Mouse (Mus musculus) CH12.LX (cell line): ENCODE results near the gene Traf5. TPM values are rescaled to one million over a fixed set of nuclear protein-coding genes. Genes with fewer than 3 reads are reported as not detected.

ENCODE experiments used
- DNase-seq: peaks from one replicate; pipeline ENCODE4 v3.0.0-alpha.2; 2013; ENCODE audit errors: extremely low read depth
- H3K27ac ChIP-seq: 2 replicates; pipeline ENCODE4 v1.5.1; 2012; ENCODE audit warnings: low read depth, mild to moderate bottlenecking, control low read depth, moderate library complexity; ENCODE audit not compliant: insufficient read depth
- H3K27me3 ChIP-seq: replicated peaks from 2 replicates; pipeline ENCODE3; 2012; ENCODE audit warnings: inconsistent platforms
- H3K36me3 ChIP-seq, 2 experiments: replicated peaks in 1 of 2; 2 replicates each; pipeline versions ENCODE3 to v1.6.1; 2012; ENCODE audit warnings: inconsistent platforms in 1 of 2, low read length in 1 of 2, mild to moderate bottlenecking in 1 of 2, mixed read lengths in 1 of 2, moderate library complexity in 1 of 2; ENCODE audit not compliant: control insufficient read depth in 1 of 2, insufficient read depth in 1 of 2
- H3K4me1 ChIP-seq, 2 experiments: 2 replicates each; pipeline ENCODE4 v1.6.1; 2012; ENCODE audit warnings: inconsistent platforms in 1 of 2, moderate library complexity in 1 of 2; ENCODE audit not compliant: insufficient read depth in 2 of 2, control insufficient read depth in 1 of 2
- H3K4me2 ChIP-seq: 2 replicates; pipeline ENCODE4 v1.6.1; 2012; ENCODE audit warnings: low read depth, mild to moderate bottlenecking, control low read depth; ENCODE audit not compliant: poor library complexity, insufficient read depth, severe bottlenecking
- H3K4me3 ChIP-seq, 3 experiments: fragments of 150-350 bp in 1 of 3; sonication (generic) in 1 of 3; replicated peaks in 1 of 3; 2 replicates each; pipeline versions ENCODE3 to v1.5.1; 2011 to 2012; ENCODE audit warnings: low read depth in 2 of 3, low read length in 2 of 3, mild to moderate bottlenecking in 2 of 3, moderate library complexity in 2 of 3, control low read depth in 1 of 3, improper control_type of control experiment in 1 of 3, inconsistent platforms in 1 of 3, mixed read lengths in 1 of 3; ENCODE audit not compliant: poor library complexity in 1 of 3
- H3K79me2 ChIP-seq: replicated peaks from 2 replicates; pipeline ENCODE4 v1.6.1; 2012; ENCODE audit warnings: mild to moderate bottlenecking, moderate library complexity; ENCODE audit not compliant: control insufficient read depth, poor library complexity, insufficient read depth, severe bottlenecking; ENCODE audit errors: extremely low read depth
- H3K9ac ChIP-seq: 2 replicates; pipeline ENCODE4 v1.6.1; 2012; ENCODE audit warnings: low read depth, mild to moderate bottlenecking, control low read depth, moderate library complexity; ENCODE audit not compliant: insufficient read depth
- H3K9me3 ChIP-seq: replicated peaks from 2 replicates; pipeline ENCODE3; 2012; ENCODE audit warnings: low read length, inconsistent platforms, mixed read lengths
- CHD1 ChIP-seq: IDR thresholded peaks from 2 replicates; pipeline ENCODE4 v1.6.1; 2012; ENCODE audit warnings: low read depth, low read length, improper control_type of control experiment, inconsistent platforms
- CHD2 ChIP-seq: IDR thresholded peaks from 2 replicates; pipeline ENCODE4 v1.6.1; 2011; ENCODE audit warnings: low read length, improper control_type of control experiment
- CTCF ChIP-seq, 2 experiments: IDR thresholded peaks in 1 of 2; conservative IDR thresholded peaks in 1 of 2; 2 replicates each; pipeline ENCODE4 v1.5.1; 2011 to 2012; ENCODE audit warnings: low read depth in 2 of 2, low read length in 2 of 2, improper control_type of control experiment in 1 of 2, inconsistent platforms in 1 of 2, mild to moderate bottlenecking in 1 of 2, moderate library complexity in 1 of 2
- EP300 ChIP-seq: IDR thresholded peaks from 2 replicates; pipeline ENCODE4 v1.6.1; 2011; ENCODE audit warnings: low read length, improper control_type of control experiment
- HCFC1 ChIP-seq: IDR thresholded peaks from 2 replicates; pipeline ENCODE4 v1.6.1; 2012; ENCODE audit warnings: low read depth, mild to moderate bottlenecking, inconsistent platforms, low read length, improper control_type of control experiment
- JUN ChIP-seq: IDR thresholded peaks from 2 replicates; pipeline ENCODE4 v1.6.1; 2011; ENCODE audit warnings: low read depth, mild to moderate bottlenecking, low read length, improper control_type of control experiment, moderate library complexity; ENCODE audit not compliant: insufficient read depth
- JUND ChIP-seq: conservative IDR thresholded peaks from 2 replicates; pipeline ENCODE4 v1.6.1; 2011; ENCODE audit warnings: low read depth, low read length, improper control_type of control experiment
- MAFK ChIP-seq: IDR thresholded peaks from 2 replicates; pipeline ENCODE4 v1.6.1; 2011; ENCODE audit warnings: low read length, improper control_type of control experiment; ENCODE audit not compliant: insufficient replicate concordance
- MAX ChIP-seq: IDR thresholded peaks from 2 replicates; pipeline ENCODE4 v1.6.1; 2011; ENCODE audit warnings: low read length, improper control_type of control experiment
- MEF2A ChIP-seq: IDR thresholded peaks from 2 replicates; pipeline ENCODE4 v1.6.1; 2014; ENCODE audit warnings: low read depth, mild to moderate bottlenecking, inconsistent platforms, low read length, improper control_type of control experiment, borderline replicate concordance
- NRF1 ChIP-seq: IDR thresholded peaks from 2 replicates; pipeline ENCODE4 v1.6.1; 2014; ENCODE audit warnings: low read depth, mild to moderate bottlenecking, inconsistent platforms, low read length, improper control_type of control experiment, moderate library complexity
- PAX5 ChIP-seq: IDR thresholded peaks from 2 replicates; pipeline ENCODE4 v1.6.1; 2012; ENCODE audit warnings: low read length, inconsistent platforms, mixed read lengths
- POLR2A ChIP-seq: IDR thresholded peaks from 2 replicates; pipeline ENCODE4 v1.6.1; 2011; ENCODE audit warnings: low read depth, mild to moderate bottlenecking, improper control_type of control experiment, low read length
- POLR2AphosphoS2 ChIP-seq: IDR thresholded peaks from 2 replicates; pipeline ENCODE4 v1.6.1; 2011; ENCODE audit warnings: low read depth, low read length, improper control_type of control experiment
- RAD21 ChIP-seq: IDR thresholded peaks from 2 replicates; pipeline ENCODE4 v1.6.1; 2011; ENCODE audit warnings: low read depth, mild to moderate bottlenecking, low read length, improper control_type of control experiment, moderate library complexity
- RCOR1 ChIP-seq: conservative IDR thresholded peaks from 2 replicates; pipeline ENCODE4 v1.6.1; 2012; ENCODE audit warnings: low read depth, mild to moderate bottlenecking, inconsistent platforms, low read length, improper control_type of control experiment
- SMC3 ChIP-seq: IDR thresholded peaks from 2 replicates; pipeline ENCODE4 v1.6.1; 2011; ENCODE audit warnings: low read depth, low read length, improper control_type of control experiment
- UBTF ChIP-seq: IDR thresholded peaks from 2 replicates; pipeline ENCODE4 v1.6.1; 2012; ENCODE audit warnings: low read depth, mild to moderate bottlenecking, inconsistent platforms, low read length, improper control_type of control experiment, moderate library complexity
- USF2 ChIP-seq: conservative IDR thresholded peaks from 2 replicates; pipeline ENCODE4 v1.6.1; 2011; ENCODE audit warnings: low read depth, low read length, improper control_type of control experiment
- ZC3H11A ChIP-seq: IDR thresholded peaks from 2 replicates; pipeline ENCODE4 v1.6.1; 2012; ENCODE audit warnings: low read depth, mild to moderate bottlenecking, inconsistent platforms, low read length, improper control_type of control experiment
- ZKSCAN1 ChIP-seq: IDR thresholded peaks from 2 replicates; pipeline ENCODE4 v1.6.1; 2012; ENCODE audit warnings: low read depth, inconsistent platforms, low read length, improper control_type of control experiment, borderline replicate concordance
- ZNF384 ChIP-seq: IDR thresholded peaks from 2 replicates; pipeline ENCODE4 v1.6.1; 2012; ENCODE audit warnings: low read depth, low read length, improper control_type of control experiment, inconsistent platforms
- dilution Hi-C: fragments of 300-500 bp; cut with MboI; formaldehyde crosslinking; loops from 2 replicates; pipeline ENCODE4 v1.14.3; 2020; ENCODE audit warnings: low sequenced_read_pairs; ENCODE audit not compliant: extremely low pct_unique_long_range_greater_than_20kb, extremely low pct_ligation_motif_present
- in situ Hi-C: fragments of 300-500 bp; cut with MboI; formaldehyde crosslinking; loops from 3 replicates; pipeline ENCODE4 v1.14.3; 2019; ENCODE audit warnings: low sequenced_read_pairs, low pct_ligation_motif_present, low pct_unique_long_range_greater_than_20kb, mixed read lengths
- polyA plus RNA-seq: library from polyadenylated mRNA; unstranded; fragments of >175 nt; gene quantifications from 2 replicates; pipeline ENCODE4 v1.2.1, GENCODE M21; 2012; ENCODE audit warnings: low read depth; ENCODE audit not compliant: insufficient read length
- total RNA-seq, 2 experiments: library from RNA; depleted of rRNA; stranded (reverse); fragments of 300-350 nt in 1 of 2; fragments of >200 nt in 1 of 2; gene quantifications; 2 replicates each; pipeline ENCODE4 v1.2.3; 2012 to 2014

Gene Traf5
- total and polyA plus RNA-seq, 3 experiments, result 21.3 to 38.7 (median 32.3) TPM

DNA sequence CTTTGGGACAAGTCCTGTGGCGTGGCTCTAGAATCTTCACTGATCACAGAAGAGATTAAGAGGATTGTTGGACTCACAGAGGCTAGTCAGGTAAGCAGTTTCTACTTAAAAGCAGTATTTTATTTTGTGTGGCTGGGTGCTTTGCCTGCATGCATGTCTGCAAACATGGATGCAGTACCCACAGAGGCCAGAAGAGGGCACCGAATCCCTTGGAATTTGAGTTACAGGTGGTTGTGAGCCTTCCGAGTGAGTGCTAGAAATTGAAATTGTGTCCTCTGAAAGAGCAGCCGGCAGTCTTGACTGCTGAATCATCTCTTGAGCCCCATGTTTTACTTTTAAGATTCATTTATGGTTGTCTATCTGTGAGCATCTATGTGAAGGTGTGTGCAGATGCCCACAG lies 96.9 kb downstream of the Traf5 start:
- Histone ChIP-seq H3K27me3 (no peaks in the 10 kb centered on the region), H3K79me2 (no peaks in the 10 kb centered on the region), H3K4me3 (no peak overlapping the region), H3K9ac (no peak overlapping the region), H3K9me3 (peaks cover 11% of the 10 kb centered on the region), H3K36me3 (peaks cover 34 to 65% of the 10 kb centered on the region in 2 experiments), H3K4me2 (no peak overlapping the region), H3K27ac (no peak overlapping the region), H3K4me1 (peaks cover 0 to 12% of the 10 kb centered on the region in 2 experiments; a peak in 1 of 4 replicates)
- in situ Hi-C loops (no loop called here), dilution Hi-C loops (no loop called here)
- DNase-seq, result peak; percentile 63
- 0 out of 2 replicates have a peak, but pooled peaks have one; percentile 15 for TF ChIP-seq ZC3H11A
- no peak for TF ChIP-seq PAX5
- no peak for TF ChIP-seq UBTF
- TF ChIP-seq RAD21, result peak; percentile 73
- TF ChIP-seq HCFC1, result no peak
- TF ChIP-seq SMC3, result peak; percentile 79
- peak; percentile 71 for TF ChIP-seq CTCF (conservative IDR thresholded peaks at IDR 0.05 in 1 of 2, IDR thresholded peaks at IDR 0.05 in 1 of 2; ENCODE audit: low read depth in 2 of 2, low read length in 2 of 2)

DNA sequence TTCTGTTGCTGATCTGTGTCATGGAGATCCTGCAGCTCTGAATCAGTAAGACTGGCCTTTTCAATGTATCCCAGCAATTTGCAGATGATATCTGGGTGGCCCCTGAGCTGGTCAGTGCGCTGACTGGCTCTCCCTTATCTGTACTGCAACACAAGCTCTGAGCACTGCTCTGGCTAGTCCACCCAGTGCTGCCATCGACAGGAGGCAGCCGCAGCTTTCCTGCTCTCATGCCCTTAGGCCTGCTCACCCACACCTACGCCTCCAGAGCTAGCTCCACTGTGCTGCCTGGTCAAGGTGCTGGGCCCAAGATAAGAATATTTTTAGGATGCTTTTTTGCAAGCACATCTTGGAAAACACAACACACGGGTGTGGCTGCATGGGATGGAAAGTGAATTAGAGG lies 97.9 kb downstream of the Traf5 start:
- peaks cover 0 to 13% of the 10 kb centered on the region in 2 experiments; a peak in 1 of 4 replicates for H3K4me1 ChIP-seq
- H3K9ac ChIP-seq, result no peak overlapping the region
- H3K9me3 ChIP-seq, result peaks cover 11% of the 10 kb centered on the region
- H3K79me2 ChIP-seq, result no peaks in the 10 kb centered on the region
- peaks cover 24 to 55% of the 10 kb centered on the region in 2 experiments for H3K36me3 ChIP-seq
- no peaks in the 10 kb centered on the region for H3K27me3 ChIP-seq
- in situ Hi-C loops (no loop called here), dilution Hi-C loops (no loop called here)
- H3K4me2 ChIP-seq, result no peak overlapping the region
- H3K27ac ChIP-seq, result peak overlapping the region; percentile 24; the same call in 1 of the 2 replicates
- TF ChIP-seq POLR2AphosphoS2, result no peak
- TF ChIP-seq ZNF384, result no peak
- TF ChIP-seq MAX, result no peak
- TF ChIP-seq CHD2, result no peak
- no peak for TF ChIP-seq UBTF
- TF ChIP-seq RAD21, result no peak
- TF ChIP-seq ZKSCAN1, result no peak
- no peak for TF ChIP-seq POLR2A
- TF ChIP-seq MEF2A, result no peak
- no peak for TF ChIP-seq RCOR1
- TF ChIP-seq EP300, result no peak
- no peak for TF ChIP-seq NRF1
- no peak for TF ChIP-seq USF2
- no peak for TF ChIP-seq CHD1
- no peak for TF ChIP-seq JUN
- no peak for TF ChIP-seq JUND
- no peak for TF ChIP-seq MAFK
- no peak overlapping the region for H3K4me3 ChIP-seq
- DNase-seq, result no peak
